Mouse (Mus musculus): ENCODE data around the gene Fam241b. TPM values are rescaled to one million over a fixed set of nuclear protein-coding genes. Genes with fewer than 3 reads are reported as not detected.

Fam241b gene
- polyA plus RNA-seq, 1 experiment = 72.0 TPM

DNA sequence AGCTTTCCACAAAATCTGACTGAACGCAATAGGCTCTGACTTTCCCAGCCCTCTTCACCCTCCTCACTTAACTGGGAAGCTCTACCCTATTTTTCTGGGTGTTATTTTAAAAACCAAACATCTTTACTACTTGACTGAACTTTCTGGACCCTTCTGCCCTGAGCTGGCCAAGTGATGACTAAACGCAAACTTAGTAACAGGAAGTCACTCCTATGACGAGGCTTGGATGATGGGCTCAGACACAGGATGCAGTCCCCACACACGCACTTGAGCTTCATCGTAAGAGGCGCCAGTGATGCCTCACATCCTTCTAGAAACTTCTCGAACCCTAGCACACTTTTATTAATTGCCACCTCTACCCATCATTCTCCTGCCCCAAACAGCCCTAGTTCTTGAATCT lies 74.3 kb downstream of the Fam241b start:
- DNase-seq (ENCODE audit: low read depth) = no peak
- no peak for TF ChIP-seq POLR2A (IDR thresholded peaks at IDR 0.05; ENCODE audit: borderline replicate concordance, extremely low read depth, insufficient read depth, insufficient read length, poor library complexity, severe bottlenecking)
- no peak for TF ChIP-seq CTCF (IDR thresholded peaks at IDR 0.05; ENCODE audit: borderline replicate concordance, extremely low read depth, insufficient read depth, insufficient read length)

GRCm38 (mm10) chr10:62068532-62068931 lies 75.2 kb downstream of the Fam241b start:
- TF ChIP-seq POLR2A (IDR thresholded peaks at IDR 0.05; ENCODE audit: borderline replicate concordance, extremely low read depth, insufficient read depth, insufficient read length, poor library complexity, severe bottlenecking) = no peak
- TF ChIP-seq CTCF (IDR thresholded peaks at IDR 0.05; ENCODE audit: borderline replicate concordance, extremely low read depth, insufficient read depth, insufficient read length) = no peak
- DNase-seq (ENCODE audit: low read depth) = no peak

DNA sequence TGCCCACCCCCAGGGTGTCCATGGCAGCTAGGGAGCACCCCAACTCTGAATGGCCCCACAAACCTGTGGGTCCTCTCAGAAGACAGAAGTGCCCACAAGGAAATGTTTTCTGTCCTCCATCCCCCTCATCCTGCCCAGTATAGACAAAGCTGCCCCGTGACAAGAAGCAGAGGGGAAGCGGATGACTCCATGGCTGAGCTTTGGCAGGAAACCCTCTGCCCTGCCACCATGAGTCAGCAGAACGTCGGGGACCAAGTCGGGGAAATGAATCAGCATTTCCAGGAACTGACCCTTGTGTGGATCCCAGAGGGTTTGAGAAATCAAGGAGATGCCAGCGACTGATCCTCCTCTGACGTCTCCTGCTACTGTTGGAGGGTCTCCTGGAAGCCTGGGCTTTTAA lies 77.5 kb downstream of the Fam241b start:
- no peak for DNase-seq (ENCODE audit: low read depth)
- no peak for TF ChIP-seq CTCF (IDR thresholded peaks at IDR 0.05; ENCODE audit: borderline replicate concordance, extremely low read depth, insufficient read depth, insufficient read length)
- no peak for TF ChIP-seq POLR2A (IDR thresholded peaks at IDR 0.05; ENCODE audit: borderline replicate concordance, extremely low read depth, insufficient read depth, insufficient read length, poor library complexity, severe bottlenecking)

DNA sequence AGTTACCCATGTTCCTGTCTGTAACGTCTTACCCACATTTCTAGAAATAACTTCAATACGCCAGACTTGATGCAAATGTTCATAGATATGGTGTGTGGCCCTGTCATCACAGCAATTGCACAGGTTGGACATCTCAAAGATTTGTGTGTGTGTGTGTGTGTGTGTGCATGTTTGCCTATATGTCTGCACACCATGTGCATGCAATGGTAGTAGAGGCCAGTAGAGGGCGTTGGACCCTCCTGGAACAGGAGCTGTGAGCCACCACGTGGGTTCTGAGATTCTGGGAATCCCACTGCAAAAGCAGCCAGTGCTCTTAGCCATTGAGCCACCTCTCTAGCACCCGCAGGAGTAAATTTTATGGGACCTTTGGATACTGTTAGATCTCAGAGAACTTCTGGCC lies 80.9 kb downstream of the Fam241b start:
- DNase-seq (ENCODE audit: low read depth) = no peak
- TF ChIP-seq CTCF (IDR thresholded peaks at IDR 0.05; ENCODE audit: borderline replicate concordance, extremely low read depth, insufficient read depth, insufficient read length) (peak; percentile 15; the same call in 1 of the 2 replicates), POLR2A (IDR thresholded peaks at IDR 0.05; ENCODE audit: borderline replicate concordance, extremely low read depth, insufficient read depth, insufficient read length, poor library complexity, severe bottlenecking) (no peak)

DNA sequence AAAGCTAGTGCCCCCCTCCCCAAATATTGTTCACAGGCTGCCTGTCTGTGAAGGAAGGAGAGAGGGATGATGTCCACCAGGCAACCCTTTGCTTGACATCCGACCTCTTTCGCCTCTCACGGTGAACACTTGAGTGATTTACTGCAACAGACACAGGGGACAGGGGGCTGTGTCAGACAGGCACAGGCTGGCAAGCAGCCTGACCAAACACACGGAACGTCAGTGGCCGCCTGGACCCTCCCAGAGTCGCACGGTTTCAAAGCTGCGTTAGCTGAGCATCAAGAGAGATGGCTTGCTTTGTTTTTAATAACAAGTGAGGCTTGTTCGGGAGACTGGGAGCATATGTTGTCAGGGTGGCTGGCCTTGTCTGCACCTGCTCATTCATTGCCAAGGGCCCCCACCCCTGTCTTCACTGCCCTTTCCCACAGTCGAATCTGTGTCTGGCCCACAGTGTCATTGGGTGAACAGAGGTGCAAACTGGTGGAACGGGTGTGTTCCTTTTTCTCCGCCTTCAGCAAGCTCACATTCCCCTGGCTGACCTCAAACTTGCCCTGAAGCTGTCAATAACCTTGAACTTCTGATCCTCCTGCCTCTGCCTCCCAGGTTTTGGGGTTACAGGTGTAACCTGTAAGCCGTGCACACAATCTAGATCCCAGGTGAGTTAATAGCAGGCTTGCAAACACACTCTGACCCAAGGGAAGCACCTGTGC lies 82.6 kb downstream of the Fam241b start:
- DNase-seq (ENCODE audit: low read depth) = peak; percentile 59
- TF ChIP-seq POLR2A (IDR thresholded peaks at IDR 0.05; ENCODE audit: borderline replicate concordance, extremely low read depth, insufficient read depth, insufficient read length, poor library complexity, severe bottlenecking) = no peak
- TF ChIP-seq CTCF (IDR thresholded peaks at IDR 0.05; ENCODE audit: borderline replicate concordance, extremely low read depth, insufficient read depth, insufficient read length) = no peak

GRCm38 (mm10) chr10:62060224-62060913 lies 83.4 kb downstream of the Fam241b start:
- TF ChIP-seq CTCF (IDR thresholded peaks at IDR 0.05; ENCODE audit: borderline replicate concordance, extremely low read depth, insufficient read depth, insufficient read length) = no peak
- TF ChIP-seq POLR2A (IDR thresholded peaks at IDR 0.05; ENCODE audit: borderline replicate concordance, extremely low read depth, insufficient read depth, insufficient read length, poor library complexity, severe bottlenecking) = no peak
- peak; percentile 80 for DNase-seq (ENCODE audit: low read depth)

GRCm38 (mm10) chr10:62058508-62059375 lies 85.0 kb downstream of the Fam241b start:
- peak; percentile 39 for DNase-seq (ENCODE audit: low read depth)
- TF ChIP-seq CTCF (IDR thresholded peaks at IDR 0.05; ENCODE audit: borderline replicate concordance, extremely low read depth, insufficient read depth, insufficient read length) = no peak
- TF ChIP-seq POLR2A (IDR thresholded peaks at IDR 0.05; ENCODE audit: borderline replicate concordance, extremely low read depth, insufficient read depth, insufficient read length, poor library complexity, severe bottlenecking) = no peak

Other genes starting within 250 kb of the Fam241b start
- gene Col13a1, start 164.8 kb downstream of the Fam241b start, polyA plus RNA-seq (2012; rRNA removed) = 2.1 and 3.2 TPM in 2 replicates
- 0.07 and 0.43 TPM in 2 replicates for gene Neurog3, start 10.8 kb downstream of the Fam241b start, polyA plus RNA-seq (2012; rRNA removed)
- gene Tspan15, start 87.3 kb upstream of the Fam241b start, polyA plus RNA-seq (2012; rRNA removed) = 18.6 and 19.0 TPM in 2 replicates
- gene Tacr2, start 108.5 kb upstream of the Fam241b start, polyA plus RNA-seq (2012; rRNA removed) = not detected in 2 replicates
- 59.0 and 98.8 TPM in 2 replicates for gene Hk1, start 236.0 kb upstream of the Fam241b start, polyA plus RNA-seq (2012; rRNA removed)

Data from brain, embryonic 14.5 days (tissue).